Mouse (Mus musculus) Muller cell, postnatal 12 days (primary cell): Measurements from ENCODE around the gene Mybl2.
A peak's percentile ranks its signal among the peaks of the same experiment; 100 is the strongest.

Experiments used
- DNase-seq: peaks from one replicate; pipeline ENCODE4 v3.0.0-alpha.2; 2015; ENCODE audit errors: inconsistent ontology term

Gene Mybl2

GRCm38 (mm10) chr2:163071590-163071989 lies 17.1 kb downstream of the Mybl2 start:
- no peak for DNase-seq

- DNase-seq: no peak
These were observed 18.7 kb downstream of the Mybl2 start for GRCm38 (mm10) chr2:163073023-163073757.

- no peak for DNase-seq
These were observed 19.5 kb downstream of the Mybl2 start for GRCm38 (mm10) chr2:163074006-163074405.

- DNase-seq: no peak
These were observed 20.3 kb downstream of the Mybl2 start for GRCm38 (mm10) chr2:163074808-163075207.

GRCm38 (mm10) chr2:163075234-163075633 lies 20.7 kb downstream of the Mybl2 start:
- DNase-seq: no peak

- DNase-seq: no peak
These were observed 24.6 kb downstream of the Mybl2 start for GRCm38 (mm10) chr2:163079041-163079440.

GRCm38 (mm10) chr2:163082591-163082990 lies 28.1 kb downstream of the Mybl2 start:
- no peak for DNase-seq

GRCm38 (mm10) chr2:163084519-163084918 lies 30.0 kb downstream of the Mybl2 start:
- no peak for DNase-seq

GRCm38 (mm10) chr2:163085047-163085446 lies 30.6 kb downstream of the Mybl2 start:
- no peak for DNase-seq

- no peak for DNase-seq
These were observed 32.1 kb downstream of the Mybl2 start for GRCm38 (mm10) chr2:163086561-163086960.

GRCm38 (mm10) chr2:163087728-163088127 lies 33.2 kb downstream of the Mybl2 start, which contains the start of gene Gtsf1l:
TSS of gene Gtsf1l (minus strand) at chr2:163087855.
- no peak for DNase-seq

- DNase-seq: no peak
These were observed 35.1 kb downstream of the Mybl2 start for GRCm38 (mm10) chr2:163089475-163090123.

GRCm38 (mm10) chr2:163094909-163095308 lies 40.4 kb downstream of the Mybl2 start:
- no peak for DNase-seq

GRCm38 (mm10) chr2:163095784-163096183 lies 41.3 kb downstream of the Mybl2 start:
- no peak for DNase-seq

- no peak for DNase-seq
These were observed 45.4 kb downstream of the Mybl2 start for GRCm38 (mm10) chr2:163099919-163100318.

- DNase-seq: peak; percentile 51
These were observed 46.1 kb downstream of the Mybl2 start for GRCm38 (mm10) chr2:163100551-163100950.

- peak; percentile 57 for DNase-seq
These were observed 47.2 kb downstream of the Mybl2 start for GRCm38 (mm10) chr2:163101646-163102203.

- no peak for DNase-seq
These were observed 47.7 kb downstream of the Mybl2 start for GRCm38 (mm10) chr2:163102216-163102615.

- DNase-seq: peak; percentile 48
These were observed 48.6 kb downstream of the Mybl2 start for GRCm38 (mm10) chr2:163102900-163103653.

GRCm38 (mm10) chr2:163104086-163104770 lies 49.7 kb downstream of the Mybl2 start:
- no peak for DNase-seq

GRCm38 (mm10) chr2:163108385-163108784 lies 53.9 kb downstream of the Mybl2 start:
- DNase-seq: no peak

- DNase-seq: no peak
These were observed 56.2 kb downstream of the Mybl2 start for GRCm38 (mm10) chr2:163110706-163111105.
